Mouse (Mus musculus) kidney, adult 11 months (tissue): Measurements from ENCODE around the gene Myb.

Experiments used
- DNase-seq: peaks from one replicate; pipeline ENCODE4 v3.0.0; 2022

The Myb gene

DNA sequence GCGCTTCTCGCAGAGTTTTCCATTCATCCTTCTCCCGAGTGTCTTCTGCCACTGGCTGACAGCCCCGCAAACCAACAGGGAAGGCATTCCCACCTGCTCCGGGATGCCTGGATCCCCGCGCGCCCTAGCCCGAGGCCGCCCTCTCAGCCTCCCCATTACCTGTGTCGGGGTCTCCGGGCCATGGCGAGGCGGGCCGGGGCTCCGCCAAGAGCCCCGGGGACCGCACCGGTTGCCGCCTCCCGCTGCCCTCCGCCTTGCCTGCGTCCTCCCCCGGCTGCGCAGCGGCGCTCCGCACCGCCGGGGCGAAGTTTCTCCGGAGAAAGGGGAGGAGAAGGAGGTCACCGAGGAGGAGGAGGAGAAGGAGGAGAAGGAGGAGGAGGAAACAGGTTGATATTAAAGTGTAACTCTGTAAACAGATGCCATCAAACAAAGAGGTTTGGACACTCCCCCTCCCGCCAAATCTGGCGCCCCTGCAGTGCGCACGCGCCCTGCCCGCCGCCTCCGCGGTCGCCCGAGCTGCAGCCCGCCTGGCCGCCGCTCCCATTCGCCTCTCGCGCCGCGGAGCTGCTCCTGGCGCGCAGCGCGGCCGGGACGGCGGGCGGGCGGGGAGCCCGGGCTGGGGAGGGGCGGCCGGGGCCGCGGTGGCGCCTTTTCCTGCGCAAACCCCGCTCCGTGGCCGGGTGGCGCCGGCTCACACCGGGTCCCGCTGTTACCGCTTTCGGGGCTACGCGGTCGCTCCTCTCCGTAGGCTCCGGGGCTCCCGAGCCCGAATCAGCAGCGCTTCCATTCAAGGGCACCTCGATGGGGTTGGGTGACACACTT is at the start of gene Myb:
Gene Myb, minus strand, starts transcription at position 448 of the 822 bp plus-strand sequence.
- peak; percentile 58 for DNase-seq

DNA sequence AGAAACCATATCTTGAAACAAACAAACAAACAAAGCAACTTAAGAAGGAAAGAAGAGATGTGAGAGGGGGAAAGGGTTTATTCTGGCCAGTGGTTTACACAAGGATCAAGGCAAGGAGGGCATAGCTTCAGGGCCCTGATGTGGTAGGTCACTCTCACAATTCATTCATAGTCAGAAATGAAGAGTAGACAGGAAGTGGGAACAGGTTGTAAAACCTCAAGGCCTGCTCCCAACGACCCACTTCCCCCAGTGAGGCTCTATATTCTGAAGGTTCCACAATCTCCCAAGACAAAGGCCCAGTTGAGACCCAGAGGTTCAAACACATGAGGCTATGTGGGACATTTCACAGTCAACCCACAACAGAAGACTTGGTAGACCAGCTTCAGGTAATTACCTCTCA is 46.6 kb upstream of the Myb start:
- DNase-seq: no peak

DNA sequence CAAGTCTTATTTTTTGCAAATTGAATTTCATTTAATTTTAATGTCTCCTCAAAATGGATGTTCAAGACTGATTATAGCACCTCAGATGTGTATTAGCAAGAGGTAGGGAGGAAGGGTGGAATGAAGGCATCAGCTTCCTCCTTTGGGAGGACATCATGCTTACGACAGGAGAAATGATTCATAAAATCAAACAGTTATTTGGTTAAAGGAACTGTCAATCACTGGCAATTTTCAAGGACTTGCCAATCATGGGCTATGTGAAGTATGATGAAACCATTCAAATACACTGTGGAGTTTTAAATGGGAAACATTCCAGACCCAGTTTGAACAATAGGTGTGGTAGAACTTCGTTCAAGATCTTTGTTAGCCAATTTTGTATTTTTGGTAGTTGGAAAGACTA is 45.4 kb upstream of the Myb start:
- DNase-seq: no peak

DNA sequence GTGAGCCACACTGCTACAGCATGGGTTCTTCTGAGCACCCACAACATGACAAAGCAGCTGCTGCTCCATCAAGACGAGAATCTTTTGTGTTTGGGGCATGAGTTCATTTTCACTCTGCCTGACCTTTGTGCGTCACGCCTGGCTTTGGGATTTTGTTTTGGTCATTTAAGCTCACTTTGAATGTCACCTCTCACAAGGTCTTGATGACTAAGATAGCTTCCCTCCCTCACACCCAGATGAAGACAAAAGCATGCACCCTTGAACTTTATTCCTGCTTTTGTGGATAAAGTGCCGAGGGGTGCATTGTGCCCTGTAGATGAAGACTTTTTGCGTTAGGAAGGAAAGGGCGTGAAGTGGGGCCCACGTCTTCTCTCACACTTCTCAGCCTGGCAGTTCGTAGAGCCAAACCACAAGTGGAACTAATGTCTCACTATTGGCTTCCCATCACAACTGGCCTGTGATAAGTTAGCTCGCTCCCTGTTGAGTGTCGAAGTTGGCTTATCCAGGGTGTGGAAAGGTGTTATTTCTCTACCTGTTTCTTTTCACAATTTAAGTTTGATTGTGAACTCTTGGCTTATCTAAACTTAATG is 43.8 kb upstream of the Myb start:
- no peak for DNase-seq

DNA sequence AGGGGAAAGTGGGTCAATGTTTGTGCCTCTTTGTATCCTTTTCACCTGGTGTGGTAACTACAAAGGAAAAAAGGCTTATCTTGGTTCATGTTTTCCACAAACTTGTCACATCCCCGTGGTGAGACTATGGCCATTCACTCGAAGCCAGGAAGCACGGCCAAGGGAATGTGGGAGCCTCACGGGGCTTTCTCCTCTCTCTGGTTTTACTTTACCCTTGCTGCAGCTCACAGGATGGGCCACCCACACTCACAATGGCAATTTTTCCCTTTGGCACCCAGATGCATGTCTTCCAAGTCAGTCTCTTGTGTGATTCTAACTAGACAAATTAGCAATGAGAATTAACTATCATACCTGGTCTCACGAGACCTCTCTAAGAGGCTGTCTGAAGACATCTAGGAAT is 43.1 kb upstream of the Myb start:
- DNase-seq: no peak

DNA sequence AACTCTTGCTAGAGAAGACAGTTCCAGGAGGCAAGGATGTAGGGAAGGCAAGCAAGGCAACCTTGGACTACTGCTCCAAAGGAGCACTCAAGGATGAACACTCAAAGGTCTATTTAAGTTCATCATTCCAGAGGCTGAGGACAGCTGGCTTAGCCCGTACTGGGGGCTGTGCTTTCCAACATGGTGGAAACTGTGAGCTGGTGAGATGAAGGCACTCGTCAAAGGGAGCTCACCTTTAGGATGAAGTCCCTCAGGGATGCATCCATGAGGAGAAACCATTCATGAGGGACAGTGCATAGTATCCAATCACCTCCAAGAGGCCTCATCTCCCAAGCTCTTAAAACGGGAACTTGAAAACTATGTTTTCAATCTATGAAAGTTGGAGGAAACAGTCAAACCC is 42.7 kb upstream of the Myb start:
- DNase-seq: no peak

DNA sequence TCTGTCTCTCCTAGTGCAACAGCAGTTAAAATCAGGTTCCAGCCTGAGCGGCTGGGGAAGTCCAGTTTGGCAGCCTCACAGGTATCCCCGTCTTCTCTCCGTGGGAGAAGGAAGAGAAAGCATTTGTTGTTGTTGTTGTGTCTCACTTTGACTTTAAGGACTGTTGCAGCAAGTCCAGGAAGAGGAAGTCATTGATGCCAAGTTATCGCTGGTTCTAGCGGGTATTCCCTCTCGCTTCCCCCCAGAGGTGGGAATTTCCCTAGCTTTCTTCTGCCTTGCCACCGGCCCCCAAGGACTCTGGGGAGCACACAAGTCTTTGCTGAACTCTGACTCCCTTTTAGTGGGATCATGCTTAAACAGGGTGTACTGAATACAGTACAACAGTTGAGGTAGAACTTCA is 40.0 kb upstream of the Myb start:
- no peak for DNase-seq

DNA sequence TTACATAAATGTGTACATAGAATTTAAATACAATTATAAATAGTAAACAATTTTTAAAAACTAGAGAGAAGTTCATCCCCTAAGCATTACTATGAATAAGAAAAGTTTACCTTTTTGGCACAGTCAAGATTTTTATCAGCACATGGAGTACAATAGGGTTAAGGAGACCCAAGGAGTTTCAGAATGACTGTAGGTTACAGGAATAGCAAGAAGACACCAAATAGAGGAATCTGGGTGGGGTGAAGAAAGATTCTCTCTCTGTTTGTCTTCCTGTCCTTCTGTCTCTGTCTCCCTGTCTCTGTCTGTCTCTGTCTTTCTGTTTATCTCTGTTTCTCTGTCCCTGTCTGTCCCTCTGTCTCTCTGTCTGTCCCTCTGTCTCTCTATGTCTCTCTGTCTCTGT is 39.5 kb upstream of the Myb start:
- DNase-seq: no peak

DNA sequence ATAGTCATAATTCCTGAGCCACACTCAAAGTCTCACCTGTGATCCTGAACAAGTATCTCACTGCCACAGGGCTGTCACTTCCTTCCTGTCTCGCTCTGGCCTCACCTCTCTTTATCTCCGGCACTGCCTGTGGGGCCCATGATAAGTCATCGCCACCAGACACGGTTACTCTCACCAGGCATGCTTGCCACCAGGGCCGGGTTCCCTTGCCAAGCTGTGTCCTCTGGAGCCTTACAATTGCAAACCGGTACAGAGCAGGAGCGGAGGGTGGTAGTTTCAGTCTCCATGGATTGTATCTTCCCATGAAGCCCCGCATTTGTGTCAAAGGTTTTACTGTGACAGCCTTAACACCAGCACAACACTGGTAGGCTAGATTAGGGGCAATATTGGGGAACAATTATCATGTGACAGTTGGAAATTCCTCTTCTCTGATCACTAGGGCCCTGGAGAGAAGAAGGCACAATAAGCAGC is 35.9 kb upstream of the Myb start:
- DNase-seq: no peak

DNA sequence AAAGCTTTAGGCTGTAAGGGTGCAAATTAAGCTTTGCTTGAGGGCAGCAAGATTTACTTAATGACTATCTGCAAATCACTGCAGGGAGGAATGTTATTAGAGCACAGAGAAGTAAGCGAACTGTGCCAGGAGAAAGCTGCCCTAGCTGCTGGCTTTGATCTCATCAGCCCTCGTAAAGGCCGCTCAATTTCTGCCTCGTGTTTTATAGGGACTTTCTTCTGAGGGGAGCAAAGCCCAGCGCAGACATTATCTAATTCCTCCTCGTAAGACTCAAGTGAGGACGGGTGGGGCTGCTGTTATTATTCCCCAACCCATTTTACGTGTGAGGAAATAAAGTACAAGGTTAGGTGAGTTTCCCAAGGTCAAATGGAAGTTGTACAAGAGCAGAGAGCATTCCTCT is 34.8 kb upstream of the Myb start:
- no peak for DNase-seq

DNA sequence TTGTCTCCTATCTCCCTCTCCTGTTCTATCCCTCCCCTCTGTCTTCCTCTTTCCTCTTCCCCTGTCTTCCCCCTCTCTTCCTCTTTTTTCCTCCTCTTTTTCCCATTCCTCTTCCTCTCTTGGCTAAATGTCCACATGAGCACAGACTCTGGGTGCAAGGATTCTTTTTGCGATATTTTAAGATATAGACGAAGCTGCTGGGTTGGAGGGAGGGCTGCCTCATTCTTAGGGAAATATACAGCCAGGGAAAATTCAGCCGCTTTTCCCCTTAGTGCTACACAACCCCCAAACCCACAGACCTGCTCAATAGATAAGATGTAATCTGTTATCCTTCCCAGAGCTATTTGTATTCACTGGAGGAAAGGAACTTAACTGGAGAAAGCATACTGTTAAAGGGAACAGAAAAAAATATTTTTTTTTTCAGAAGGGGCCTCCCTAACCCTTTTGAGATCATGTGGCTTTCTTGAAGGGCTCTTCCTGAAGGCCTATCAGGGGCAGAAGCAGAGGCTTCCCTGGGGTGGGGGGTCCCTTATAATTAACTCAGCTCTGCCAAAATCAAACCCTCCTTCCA is 33.2 kb upstream of the Myb start:
- no peak for DNase-seq

DNA sequence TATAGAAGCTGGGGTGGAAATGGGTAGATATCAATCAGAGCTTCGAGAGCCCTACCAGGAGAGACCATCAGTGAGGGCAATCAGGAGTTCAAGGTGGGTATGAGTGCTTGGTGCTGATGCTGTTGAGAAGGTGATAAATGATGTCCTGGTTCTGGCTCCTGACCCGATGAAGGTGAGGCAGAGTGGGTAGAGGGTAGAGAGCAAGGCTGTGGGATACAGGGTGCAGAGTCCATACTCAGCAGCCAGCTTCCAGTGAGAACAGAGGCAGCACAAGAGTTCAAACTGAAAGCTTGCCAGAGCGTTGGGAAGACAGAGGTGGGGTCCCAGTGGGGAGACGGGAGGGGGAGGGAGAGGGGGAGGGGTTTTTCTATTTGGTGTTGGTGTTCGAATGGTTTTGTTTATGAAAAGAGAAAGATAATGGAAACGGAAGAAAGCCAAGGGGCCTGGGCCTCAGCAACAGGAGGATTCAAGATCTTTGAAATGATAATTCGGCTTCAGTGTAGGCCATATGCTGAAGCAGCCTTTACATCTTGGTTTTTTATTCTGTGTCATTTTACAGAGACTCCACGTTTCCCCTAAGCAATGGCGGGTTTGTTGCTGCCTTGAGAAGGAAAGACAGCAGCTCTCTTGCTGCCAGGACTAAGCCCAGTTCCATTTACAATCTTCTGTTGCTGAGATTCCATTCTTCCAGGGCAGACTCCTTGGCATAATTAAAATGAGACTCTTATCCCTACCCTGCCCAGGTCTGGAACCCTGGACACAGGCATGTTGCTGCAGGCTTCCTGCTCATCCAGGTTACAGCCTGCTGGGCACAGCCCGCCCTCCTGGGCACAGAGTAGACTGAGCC is 32.5 kb upstream of the Myb start:
- DNase-seq: no peak

DNA sequence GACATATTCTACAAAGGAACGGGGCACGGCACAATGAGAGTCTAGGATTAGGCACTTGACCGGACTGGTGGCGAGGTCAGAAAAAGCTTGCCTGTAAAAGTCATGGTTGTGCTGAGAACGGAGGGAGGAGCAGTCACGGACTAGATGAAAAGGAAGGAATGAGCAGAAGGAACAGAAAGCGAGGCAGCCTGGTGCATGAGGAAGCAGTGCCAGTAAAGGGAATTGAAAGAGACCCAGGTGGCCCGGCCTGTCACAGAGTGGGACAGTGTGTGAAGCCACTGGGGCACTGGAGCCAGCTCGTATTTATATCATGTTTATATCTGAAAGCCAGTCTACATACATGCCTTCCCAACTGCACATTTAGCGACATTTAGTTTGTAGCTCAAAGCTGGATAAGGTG is 31.7 kb upstream of the Myb start:
- no peak for DNase-seq

DNA sequence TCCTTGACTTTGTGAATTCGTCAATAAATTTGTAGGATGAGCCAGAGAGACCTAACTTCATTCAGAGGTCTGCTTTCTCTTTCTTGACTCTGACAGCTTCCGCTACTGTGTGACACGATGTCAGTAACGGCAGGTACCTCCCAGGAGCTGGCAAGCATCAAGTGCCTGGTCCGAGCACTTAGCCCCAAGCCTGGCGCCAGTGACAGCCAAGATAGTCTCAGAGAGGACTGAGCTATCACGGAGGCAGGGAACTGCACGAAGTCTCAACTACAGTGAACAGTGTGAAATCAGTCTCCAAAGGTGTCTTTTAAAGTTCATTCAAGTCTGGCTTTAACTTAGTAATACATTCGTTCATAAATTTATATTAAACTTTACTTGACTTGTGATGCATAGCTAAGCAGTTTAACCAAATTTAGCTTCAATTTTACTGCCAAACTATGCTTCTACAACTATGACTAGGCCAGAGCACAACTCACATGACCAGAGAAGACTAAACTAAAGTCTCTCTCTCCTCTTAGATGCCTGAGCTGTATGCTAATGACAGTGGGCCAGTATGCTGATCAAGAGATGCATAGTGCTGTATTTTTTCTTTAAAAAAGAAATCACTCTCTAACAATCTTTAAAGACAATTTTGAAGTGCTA is 29.1 kb upstream of the Myb start:
- DNase-seq: no peak

DNA sequence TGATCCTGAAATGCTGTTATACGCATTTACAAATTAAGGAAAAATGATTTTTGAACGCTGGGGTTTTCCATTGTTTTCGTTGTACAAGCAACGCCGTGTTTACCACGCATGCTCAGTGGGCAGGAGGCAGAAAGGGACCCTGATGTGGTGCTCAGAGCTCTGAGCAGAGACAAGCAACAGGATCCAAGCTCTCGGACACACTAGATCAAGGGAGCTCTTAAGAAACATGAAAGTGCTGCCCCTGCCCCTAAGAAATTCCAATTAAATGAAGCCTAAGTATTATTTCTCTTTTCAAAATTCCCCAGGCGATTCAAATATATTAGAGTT is 28.5 kb upstream of the Myb start:
- no peak for DNase-seq

DNA sequence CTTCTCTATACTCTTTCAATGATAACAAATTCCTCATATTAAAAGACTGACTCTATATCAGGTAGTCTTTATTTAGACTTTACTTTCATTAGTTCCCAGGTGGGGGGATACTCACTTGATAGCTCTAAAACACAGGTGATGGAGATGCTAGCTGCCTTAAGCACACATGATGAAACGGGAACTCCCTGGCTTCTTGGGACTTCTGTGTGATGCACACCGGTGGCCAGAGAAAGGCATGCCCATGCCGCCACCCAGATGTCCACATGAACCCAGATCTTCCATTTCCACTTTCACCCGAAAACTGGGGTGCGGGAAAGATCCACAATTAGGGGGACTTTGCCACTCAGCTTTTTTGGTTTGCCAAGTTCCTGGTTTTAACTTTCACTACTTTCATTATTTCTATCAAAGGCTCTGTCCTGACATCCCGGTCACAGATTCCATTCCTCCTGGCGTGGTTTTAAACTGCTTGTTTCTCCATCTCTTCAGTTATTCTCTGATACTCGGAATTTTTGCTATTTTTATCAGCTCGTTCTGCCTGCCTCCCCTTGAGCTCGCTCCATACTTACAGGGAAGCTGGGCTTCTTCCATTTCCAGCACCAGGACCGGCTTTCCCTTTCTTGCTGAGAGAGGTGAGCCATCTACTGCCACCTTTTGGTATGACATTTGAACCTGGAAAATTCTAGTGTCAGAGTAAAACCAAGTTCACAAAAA is 27.9 kb upstream of the Myb start:
- peak; percentile 6 for DNase-seq

DNA sequence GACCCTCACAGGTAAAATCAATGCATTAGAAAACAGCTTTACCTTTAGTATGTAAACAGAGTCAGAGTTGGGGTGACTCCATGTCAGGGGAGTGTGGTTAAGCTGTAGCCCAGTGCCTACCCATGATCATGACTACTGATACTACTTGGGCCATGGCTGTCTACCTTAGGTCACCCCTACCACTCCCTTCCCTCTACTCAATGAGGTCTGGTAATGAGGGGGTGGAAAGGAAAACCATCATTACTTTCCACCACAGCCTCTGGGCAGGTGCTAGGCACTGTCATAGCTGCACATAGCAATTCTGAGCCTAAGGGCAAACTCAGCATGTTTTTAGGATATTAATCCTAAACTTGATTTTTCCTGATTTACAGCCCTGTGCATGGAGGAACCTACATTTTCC is 27.1 kb upstream of the Myb start:
- no peak for DNase-seq

DNA sequence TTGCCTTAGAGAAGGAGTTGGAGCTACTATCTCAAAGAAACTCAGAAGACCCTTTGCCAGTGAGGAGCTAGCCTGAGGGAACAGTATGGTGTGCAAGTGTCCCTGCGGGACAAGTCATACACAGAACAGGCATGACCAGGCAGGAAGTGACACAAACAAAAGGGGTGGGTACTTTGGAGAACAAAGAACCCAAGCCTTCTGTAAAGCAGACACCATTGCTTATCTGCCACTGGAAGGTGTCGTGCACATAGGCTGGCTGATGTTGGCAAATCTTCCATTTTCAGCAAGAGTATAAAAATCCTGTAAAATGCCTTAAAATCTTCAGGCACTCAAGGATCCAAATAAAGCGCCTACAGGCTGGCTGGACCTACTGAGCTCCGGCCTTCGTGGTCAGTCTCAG is 25.9 kb upstream of the Myb start:
- DNase-seq: no peak

DNA sequence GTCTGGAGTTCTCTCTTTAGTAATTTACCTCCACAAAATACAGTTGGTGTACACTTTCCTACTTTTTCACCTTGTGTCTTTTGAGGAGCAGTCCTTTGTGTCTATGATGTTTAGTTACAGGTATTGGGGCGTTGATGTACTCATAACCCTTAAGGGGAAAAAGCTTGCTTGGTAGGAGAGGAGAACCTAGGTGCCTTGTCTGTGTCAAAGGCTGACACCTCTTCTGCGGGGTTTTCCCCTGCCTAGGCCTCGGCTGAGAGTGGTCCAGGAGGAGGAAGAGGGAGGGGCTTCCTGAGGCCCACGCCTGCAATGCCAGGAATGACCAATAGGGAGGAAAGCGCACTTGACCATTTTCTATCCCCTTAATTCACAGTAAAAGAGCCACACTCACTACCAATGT is 17.9 kb upstream of the Myb start:
- no peak for DNase-seq

DNA sequence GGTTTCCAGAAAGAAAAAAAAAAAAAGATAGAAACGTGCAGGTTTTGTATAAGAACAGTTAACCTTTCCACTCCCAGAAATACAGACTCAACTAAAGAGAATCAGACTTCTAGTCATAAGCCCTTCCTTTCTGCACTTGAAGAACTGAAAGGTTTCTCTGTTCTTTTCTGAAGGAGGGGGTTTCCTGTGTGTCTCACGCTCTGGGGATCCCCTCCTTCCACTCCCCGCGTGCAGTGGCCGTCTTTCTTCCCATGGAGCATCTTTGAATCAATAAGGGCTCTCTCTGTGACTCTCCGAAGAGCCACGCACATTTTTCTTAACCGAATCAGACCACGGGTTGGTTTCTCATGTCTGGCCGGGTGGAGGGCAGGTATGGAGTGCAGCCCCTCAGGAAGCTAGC is 17.5 kb upstream of the Myb start:
- DNase-seq: no peak

DNA sequence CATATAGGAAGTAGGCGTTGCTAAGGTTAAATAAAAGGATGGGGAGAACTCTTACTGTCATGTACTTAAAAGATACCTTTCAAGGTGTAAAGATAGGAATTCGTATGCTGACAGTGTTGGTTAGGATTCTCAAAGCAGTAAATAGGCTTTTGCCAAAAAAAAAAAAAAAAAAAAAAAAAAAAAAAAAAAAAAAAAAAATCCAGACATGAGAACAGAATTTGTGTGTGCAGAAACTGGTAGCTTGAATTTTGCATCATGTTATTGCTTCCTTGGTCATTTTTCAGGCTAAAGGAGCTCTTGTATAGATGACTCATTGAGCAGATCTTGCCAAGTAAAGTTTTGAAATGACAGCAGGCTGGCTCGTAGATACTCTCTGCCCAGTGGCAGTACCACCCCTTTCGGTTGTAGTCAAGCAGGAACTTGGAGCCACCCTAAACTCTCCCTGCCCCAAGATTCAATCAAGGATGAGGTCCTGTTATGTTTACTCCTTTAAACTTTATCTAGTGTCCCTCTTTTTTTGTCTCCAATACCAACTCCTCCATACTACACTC is 11.9 kb upstream of the Myb start:
- no peak for DNase-seq

DNA sequence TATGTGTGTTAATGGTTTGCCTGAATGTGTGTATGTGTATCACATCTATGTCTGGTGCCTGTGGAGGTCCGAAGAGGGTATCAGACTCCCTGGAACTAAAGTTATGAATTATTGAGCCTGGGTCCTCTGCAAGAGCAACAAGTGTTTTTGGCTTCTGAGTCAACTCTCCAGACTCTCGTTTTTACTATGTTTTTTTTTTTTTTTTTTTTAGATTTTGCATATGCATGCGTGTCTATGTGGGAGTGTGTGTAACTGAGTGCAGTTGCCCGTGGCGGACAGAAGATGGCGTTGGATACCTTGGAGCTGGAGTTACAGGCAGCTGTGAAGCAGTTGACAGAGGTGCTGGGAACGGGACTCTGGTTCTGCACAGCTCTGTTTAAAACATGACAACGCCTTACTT is 7.7 kb upstream of the Myb start:
- DNase-seq: no peak
